Mouse (Mus musculus): ENCODE data around the gene Mfsd11.

Gene Mfsd11

DNA sequence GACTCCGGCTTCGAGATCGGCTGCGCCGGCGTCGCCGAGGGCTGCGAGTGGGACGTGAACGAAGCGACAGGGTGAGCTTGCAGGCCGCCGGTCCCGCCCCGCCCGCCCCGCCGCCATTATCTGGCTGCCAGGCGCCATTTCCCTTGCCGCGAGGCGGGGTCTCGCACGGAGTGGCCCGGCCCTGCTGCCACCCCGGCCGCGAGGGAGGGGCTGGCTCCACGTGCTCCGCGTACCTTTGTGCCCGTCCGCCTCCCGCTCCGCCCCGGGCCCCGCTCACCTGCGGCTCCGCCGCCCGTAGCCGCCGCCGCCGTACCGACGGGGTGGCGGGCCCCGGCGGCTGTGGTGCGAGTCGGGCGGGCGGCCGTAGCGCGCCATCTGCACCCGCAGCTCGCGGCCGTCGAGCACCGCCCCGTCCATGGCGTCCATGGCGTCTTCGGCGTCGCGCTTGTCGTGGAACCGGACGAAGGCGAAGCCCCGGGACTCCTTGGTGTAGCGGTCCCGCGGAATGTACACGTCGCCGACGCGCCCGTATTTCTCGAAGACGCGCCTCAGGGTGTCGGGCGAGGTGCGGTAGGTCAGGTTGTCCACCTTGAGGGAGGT, at the start of gene Mfsd11:
Mfsd11 (plus strand) TSS at position 150 of the 600 bp plus-strand sequence.
- peak; percentile 53 to 57 for DNase-seq (ENCODE audit: low spot score in 2 of 2)

- DNase-seq (ENCODE audit: low spot score in 2 of 2), result no peak
Observed at GRCm38 (mm10) chr11:116802709-116803108, 49.5 kb upstream of the Mfsd11 start.

DNA sequence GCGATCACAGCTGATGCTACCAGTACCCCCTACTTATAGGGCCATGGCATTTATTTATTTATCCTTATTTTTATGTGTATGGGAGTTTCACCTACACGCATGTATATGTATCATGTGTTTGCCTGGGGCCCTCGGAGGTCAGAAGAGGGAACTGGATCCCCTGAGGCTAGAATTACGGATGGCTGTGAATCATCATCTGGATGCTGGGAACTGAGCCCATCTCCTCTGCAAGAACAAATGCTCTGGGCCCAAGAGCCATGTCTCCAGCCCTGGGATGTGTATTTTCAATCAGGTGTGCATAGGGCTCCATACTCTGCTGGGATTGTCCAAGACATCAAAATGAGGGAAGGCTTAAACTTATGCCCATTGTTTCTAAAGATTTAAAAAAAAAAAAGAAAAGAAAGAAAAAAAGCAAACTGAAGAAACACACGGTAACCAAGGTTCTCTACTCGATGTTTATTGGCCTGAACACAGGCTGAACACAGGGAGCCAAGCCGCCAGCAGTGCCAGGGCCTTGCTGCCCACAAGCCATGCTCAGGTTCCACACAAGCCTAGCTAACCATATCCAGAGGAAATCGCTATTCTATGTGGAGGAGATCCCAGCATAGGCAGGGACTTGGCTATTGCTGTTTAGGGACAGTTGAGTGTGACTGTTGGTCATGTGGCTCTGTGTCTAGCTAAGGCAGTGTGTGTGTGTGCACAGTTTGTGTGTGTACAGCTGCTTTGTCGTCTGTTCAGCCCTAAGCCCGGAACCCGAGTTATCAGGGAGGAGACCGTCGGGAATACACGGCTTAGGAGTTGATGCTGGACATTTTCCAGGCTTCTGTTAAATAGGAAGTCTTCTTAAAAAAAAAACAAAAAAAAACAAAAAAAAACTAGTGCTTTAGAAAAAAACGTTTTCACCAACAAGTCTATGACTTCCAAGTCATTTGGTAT, 45.8 kb upstream of the Mfsd11 start:
- no peak for DNase-seq (ENCODE audit: low spot score in 2 of 2)

DNA sequence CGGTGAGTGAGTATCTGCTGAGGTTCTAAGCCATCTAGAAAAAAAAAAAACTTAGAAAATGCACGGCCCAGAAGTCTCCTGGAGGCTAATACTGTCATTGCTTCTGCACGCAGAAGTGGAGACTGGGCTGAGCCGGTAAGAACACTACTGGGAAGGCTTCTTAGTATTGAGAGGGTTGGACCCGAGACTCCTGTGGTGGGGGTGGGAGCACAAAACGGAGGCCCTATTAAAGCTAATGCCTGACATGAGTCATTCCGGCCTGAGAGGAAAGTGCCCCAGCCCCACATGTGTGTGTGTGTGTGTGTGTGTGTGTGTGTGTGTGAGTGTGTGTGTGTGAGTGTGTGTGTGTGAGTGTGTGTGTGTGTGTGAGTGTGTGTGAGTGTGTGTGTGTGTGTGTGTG, 45.1 kb upstream of the Mfsd11 start:
- DNase-seq (ENCODE audit: low spot score in 2 of 2), result no peak

DNA sequence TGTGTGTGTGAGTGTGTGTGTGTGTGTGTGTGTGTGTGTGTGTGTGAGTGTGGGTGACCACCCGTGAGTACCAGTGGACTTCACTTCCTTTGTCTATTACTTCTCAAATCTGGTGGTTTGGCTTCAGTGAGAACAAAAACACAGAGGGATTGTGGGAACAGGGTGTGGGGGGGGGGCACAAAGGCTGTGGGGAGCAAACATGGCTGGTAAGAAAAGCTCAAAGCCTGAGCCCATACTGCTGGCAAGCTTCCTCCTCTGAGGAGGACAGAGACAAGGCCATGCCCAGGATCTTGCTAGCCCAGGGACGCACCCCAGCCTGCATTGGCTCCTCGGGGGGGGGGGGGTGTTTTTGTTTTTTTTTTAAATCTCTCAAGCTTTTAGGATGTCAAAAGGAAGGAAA, 44.7 kb upstream of the Mfsd11 start:
- no peak for DNase-seq (ENCODE audit: low spot score in 2 of 2)

DNA sequence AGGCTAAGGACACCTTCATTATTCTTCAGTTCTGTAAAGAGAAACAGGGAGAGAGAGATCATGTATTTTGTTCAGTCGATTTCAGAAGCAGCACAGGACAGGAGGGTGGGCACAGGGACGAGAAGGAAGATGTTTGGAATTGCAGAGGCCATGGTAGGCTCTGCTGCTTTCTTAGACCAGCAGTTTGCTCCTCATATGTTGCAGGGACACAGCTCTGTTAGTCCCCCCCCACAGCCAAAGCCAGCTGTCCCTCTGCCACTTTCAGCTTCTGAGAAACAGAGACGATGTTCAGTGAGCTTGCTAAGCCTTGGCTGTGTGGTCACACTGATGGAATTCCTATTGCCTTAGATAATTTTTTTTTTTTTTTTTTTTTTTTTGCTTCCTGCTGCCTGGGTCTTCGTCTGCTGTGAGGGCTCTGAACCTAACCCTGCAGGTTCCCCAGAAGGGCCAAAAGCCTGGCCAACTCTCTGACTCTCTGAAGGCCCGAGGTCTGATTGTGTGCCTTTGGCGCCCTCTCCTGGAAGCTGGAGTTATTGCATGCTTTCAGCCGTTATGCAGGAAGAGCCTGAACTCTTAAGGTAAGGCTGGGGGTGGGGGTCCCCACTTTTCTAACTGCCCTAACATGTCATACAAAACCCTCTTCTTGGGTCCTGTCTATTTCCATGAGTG, 44.2 kb upstream of the Mfsd11 start:
- peak; percentile 87 for DNase-seq (ENCODE audit: low spot score in 2 of 2)

DNA sequence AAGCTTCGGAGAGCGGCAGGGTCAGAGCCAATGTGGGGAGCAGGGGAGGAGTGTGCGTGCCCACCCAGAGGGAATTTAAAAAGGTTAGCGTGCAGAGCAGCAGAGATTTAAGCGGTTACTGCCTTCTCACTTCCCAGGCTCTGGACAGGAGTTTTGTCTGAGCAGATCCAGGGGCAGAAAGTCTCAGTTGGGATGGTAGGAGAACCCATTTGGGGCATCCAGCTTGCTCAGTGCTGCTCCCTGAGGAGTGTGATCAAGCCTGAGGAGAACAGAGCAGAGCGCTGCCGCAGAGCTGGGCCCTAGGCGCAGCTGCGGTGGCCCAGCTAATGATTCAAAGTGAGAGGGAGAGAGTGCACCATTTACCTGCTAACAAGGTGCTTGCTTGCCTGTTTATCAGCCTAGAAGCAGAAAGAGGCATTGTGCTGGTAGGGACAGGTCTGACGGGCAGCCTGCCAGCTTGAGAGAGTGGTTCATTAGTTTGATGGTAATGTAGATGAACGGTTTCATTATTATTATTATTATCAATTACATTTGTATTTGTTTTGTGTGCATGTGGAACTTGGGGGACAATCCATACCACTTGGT, 43.3 kb upstream of the Mfsd11 start:
- DNase-seq (ENCODE audit: low spot score in 2 of 2), result no peak

DNA sequence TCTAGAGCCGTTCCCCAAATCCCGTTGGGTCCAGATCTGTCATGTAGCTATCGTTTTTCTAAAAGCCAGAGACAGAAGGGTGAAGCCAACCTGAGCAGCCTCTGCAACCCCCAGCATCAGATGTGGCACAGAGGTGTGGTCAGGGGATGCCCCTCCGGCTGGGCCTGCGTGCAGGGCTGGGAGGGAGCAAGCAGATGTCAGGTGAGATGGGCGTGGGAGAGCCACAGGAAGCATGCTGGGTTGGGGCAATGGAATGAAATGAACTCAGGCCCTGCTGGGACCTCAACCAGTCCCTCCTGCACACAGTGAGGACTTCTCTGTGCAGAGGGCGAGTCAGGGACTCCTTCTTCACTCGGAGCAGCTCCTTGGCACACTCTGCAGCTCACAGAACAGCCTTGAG, 42.7 kb upstream of the Mfsd11 start:
- DNase-seq (ENCODE audit: low spot score in 2 of 2), result no peak

DNA sequence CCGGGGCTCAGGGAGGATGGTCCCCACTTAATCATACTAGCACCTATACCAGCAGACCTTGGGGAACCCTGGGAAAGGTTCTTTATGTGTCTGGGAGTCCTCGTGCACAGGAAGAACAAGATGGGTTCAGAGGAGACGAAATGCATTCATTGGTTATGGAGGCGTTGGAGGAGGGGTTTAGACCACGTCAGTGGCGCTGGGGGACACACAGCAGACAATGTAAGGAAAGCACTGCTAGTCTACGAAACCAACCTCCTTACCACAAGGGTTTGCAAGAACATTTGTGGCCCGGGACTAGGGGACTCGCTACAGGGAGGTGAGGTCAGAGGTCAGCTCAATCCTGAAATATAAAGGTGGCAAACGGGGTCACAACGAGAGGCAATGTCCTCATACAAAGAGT, 41.7 kb upstream of the Mfsd11 start:
- no peak for DNase-seq (ENCODE audit: low spot score in 2 of 2)

DNA sequence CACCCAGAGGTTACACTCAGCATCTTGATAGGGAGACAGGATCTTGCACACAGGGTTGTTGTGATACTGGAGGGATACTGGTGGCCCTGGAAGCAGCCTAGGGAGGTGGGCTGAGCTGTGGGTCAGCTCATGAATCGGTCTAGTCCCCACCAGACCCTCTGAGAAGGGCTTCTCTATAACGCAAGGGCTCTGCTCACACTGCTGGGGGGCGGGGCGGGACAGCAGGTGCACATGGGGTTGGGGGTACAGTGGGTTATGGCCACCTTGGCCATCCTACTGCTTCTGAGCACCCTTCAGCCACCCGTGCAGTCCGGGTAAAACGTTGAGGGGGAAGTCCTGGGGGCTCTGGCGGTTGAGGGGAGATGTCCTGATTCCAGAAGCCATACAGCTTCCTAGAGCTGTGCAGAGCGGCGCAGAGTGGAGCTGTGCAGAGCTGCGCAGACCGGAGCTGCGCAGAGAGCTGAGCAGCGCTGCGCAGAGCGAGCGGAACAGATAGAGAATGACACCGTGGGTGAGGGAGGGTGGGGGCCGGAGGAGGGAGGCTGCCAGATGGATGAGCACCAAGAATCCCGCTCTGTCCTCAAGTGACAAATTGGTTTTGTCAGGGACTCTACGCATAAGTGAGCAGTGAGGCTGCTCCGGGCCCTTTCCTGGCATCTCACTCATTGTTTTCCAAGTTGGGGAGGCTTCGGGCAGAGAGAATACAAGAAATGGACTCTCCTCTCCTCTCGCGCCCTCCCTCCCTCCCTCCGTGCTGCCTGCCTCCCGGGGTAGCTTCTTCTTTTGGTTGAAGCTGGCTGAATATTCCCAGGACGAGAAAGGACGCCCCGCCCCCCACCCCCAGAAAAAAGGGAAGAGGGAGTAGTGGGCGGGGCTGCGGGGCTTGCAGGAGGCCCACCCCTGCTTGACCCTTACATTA, 41.0 kb upstream of the Mfsd11 start:
- DNase-seq (ENCODE audit: low spot score in 2 of 2), result peak; percentile 37 to 58

GRCm38 (mm10) chr11:116812793-116813529, 39.3 kb upstream of the Mfsd11 start:
- no peak for DNase-seq (ENCODE audit: low spot score in 2 of 2)

GRCm38 (mm10) chr11:116813610-116814009, 38.6 kb upstream of the Mfsd11 start:
- DNase-seq (ENCODE audit: low spot score in 2 of 2), result no peak

- DNase-seq (ENCODE audit: low spot score in 2 of 2), result no peak
Observed at GRCm38 (mm10) chr11:116814076-116814883, 38.0 kb upstream of the Mfsd11 start.

- DNase-seq (ENCODE audit: low spot score in 2 of 2), result no peak
Observed at GRCm38 (mm10) chr11:116814884-116815415, 37.3 kb upstream of the Mfsd11 start.

DNA sequence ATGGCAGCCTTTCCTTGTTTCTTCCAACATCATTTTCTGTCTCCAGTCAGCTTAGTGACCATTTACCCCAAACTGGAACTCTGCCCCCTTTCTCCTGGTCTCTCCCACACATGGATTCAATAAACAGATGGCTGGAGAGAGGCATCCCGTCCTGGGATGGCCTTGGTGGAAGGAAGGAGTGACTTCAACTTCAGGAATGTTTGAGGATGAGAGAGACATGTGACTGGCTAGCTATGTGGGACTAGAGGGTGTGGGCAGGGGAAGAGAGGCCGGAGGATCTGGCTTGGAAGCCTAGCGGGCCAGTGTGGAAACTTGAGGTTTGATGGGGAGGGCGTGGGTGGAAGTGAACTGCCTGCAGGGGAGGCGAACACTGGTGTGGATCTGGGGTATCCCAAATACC, 35.5 kb upstream of the Mfsd11 start:
- DNase-seq (ENCODE audit: low spot score in 2 of 2), result no peak

DNA sequence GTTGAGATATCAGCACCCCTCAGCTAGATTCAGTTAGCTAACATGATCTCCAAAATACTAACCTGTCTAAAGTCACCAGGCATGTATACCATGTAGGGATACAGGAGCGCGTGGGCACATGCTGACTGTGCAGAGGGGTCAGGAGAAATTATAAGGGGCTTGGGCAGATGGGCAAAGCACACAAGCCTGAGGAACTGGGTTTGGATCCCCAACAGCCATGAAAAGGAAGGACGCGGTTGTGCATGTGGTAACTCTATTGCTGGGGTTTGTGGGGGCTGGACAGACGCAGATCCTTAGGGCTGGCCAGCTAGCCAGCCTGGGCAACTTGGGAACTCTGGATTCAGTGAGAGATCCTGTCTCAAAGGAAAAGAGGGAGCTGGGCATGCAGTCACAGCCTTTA, 34.7 kb upstream of the Mfsd11 start:
- no peak for DNase-seq (ENCODE audit: low spot score in 2 of 2)

DNA sequence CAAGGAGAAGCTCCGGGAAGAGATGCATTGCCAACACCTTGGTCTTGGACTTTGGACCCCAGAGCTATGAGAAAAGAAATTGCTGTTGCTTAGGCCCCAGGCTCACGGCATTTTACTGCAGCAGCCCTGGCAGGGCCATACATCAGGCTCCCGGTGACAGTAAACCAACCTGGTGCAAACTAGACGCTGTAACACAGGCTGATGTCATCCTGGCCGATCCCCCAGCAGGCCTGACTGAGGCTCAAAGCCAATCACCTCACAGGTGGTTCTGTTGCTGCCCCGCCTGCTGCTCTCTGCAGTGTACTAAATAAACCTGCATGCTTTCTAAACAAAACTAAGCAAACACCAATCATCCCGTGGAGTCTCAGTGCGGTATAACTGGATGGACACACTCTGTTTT, 33.5 kb upstream of the Mfsd11 start:
- DNase-seq (ENCODE audit: low spot score in 2 of 2), result no peak

GRCm38 (mm10) chr11:116819932-116820593, 32.2 kb upstream of the Mfsd11 start:
- no peak for DNase-seq (ENCODE audit: low spot score in 2 of 2)
